Mouse (Mus musculus) E14TG2a.4 (cell line): Measurements from ENCODE around the gene Phex.

Experiments
- CTCF ChIP-seq: conservative IDR thresholded peaks from 2 replicates; pipeline ENCODE4 v1.5.1; 2014; ENCODE audit warnings: low read length
- NANOG ChIP-seq: IDR thresholded peaks from 2 replicates; pipeline ENCODE4 v1.6.1; 2014; ENCODE audit warnings: borderline replicate concordance, low read length, mixed read lengths
- POU5F1 ChIP-seq: IDR thresholded peaks from 2 replicates; pipeline ENCODE4 v1.6.1; 2014; ENCODE audit warnings: low read length, borderline replicate concordance

GRCm38 (mm10) chrX:157305852-157306232 is 109.3 kb downstream of the Phex start:
- no peak for TF ChIP-seq CTCF
- TF ChIP-seq NANOG = no peak
- no peak for TF ChIP-seq POU5F1
